ENCODE assay signal across 8 mouse cellular contexts in the genomic region with DNA sequence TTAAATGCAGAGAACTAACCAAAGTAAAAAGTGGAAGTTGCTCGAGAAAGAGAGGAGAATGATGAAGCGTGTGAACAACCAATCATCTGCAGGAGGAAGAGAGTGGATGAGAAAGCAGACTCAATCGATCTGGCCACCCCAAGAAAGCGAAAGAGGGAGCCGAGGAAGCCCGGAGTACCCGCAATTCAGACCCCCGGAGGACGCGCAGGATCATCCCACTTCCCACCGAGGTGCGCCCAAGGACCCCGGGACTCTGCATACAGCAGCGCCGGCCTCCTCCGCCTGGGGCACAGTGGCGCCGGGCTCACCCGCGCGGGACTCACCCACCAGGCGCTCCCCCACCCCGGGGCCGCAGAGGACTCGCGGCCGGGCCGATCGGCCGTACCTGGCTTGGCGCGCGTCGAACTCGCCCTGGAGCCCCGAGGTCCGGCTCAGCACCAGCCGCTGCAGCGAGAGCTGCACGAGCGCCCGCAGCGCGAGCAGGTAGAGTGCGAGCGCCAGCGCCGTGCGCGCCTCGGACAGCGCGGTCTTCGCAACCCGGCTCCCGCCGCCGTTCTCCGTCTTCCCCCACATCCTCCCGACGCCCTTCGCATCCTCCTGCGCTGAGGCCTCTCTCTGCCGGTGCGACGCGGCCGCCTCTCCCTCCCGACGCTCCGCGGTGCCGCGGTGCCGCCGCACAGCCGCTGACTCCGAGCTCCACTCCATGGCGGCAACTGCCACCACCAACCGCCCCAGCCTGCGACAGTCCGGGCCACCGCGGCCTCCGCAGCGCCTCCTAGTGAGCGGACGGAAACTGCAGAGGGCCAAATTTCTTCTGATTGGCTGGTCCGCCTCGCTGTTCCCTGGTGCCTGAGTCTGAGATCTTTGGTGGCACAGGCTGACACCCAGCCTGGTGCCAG. TPM values are rescaled to one million over a fixed set of nuclear protein-coding genes. Genes with fewer than 3 reads are reported as not detected.
DNase-seq lines count a peak whose midpoint lies in the region; ATAC-seq and TF ChIP-seq lines count a peak whose summit lies in the region.

A gene (minus strand): TSS at position 765 of the 899 bp plus-strand sequence.

- no peak for TF ChIP-seq EP300 in lung, postnatal 0 days (IDR thresholded peaks at IDR 0.05)

- 0 out of 2 replicates have a peak, but pooled peaks cover 3% of the 10 kb centered on the region for H3K4me1 ChIP-seq in hindbrain, embryonic 10.5 days (replicated peaks)
- no peaks in the 10 kb centered on the region for H3K4me1 ChIP-seq in lung, postnatal 0 days (ENCODE audit: insufficient read depth, low read depth, low read length)

- peak; percentile 97 for TF ChIP-seq CTCF in lung, postnatal 0 days (IDR thresholded peaks at IDR 0.05)

- peak within 1 kb of the TSS; percentile 95 for H3K27ac ChIP-seq in hindbrain, embryonic 10.5 days
- peak within 1 kb of the TSS; percentile 51 for H3K27ac ChIP-seq in lung, postnatal 0 days (ENCODE audit: low read length)

- WGBS in hindbrain, embryonic 10.5 days, result under 1% methylated on average over 90 of the region's 90 CpGs
- WGBS in lung, postnatal 0 days, result under 1% methylated on average over 68 of the region's 90 CpGs

- H3K9ac ChIP-seq in lung, postnatal 0 days (replicated peaks; ENCODE audit: low read depth), result peak within 1 kb of the TSS; percentile 61

- peaks cover 3% of the 10 kb centered on the region; the same call in 1 of the 2 replicates for H3K9me3 ChIP-seq in hindbrain, embryonic 10.5 days
- H3K9me3 ChIP-seq in lung, postnatal 0 days (ENCODE audit: low read length), result no peaks in the 10 kb centered on the region

- H3K36me3 ChIP-seq in hindbrain, embryonic 10.5 days, result peaks cover 22% of the 10 kb centered on the region
- no peaks in the 10 kb centered on the region for H3K36me3 ChIP-seq in lung, postnatal 0 days (ENCODE audit: insufficient read depth, low read length)

- H3K4me2 ChIP-seq in lung, postnatal 0 days (replicated peaks; ENCODE audit: low read depth, low read length), result peak within 1 kb of the TSS; percentile 75

- no peaks in the 10 kb centered on the region for H3K27me3 ChIP-seq in hindbrain, embryonic 10.5 days (ENCODE audit: insufficient read depth, poor library complexity, severe bottlenecking)
- no peaks in the 10 kb centered on the region for H3K27me3 ChIP-seq in lung, postnatal 0 days (replicated peaks; ENCODE audit: insufficient read depth, low read length)

- ATAC-seq in frontal cortex, adult (ENCODE audit: low TSS enrichment), result peak; percentile 92
- ATAC-seq in lung, postnatal 0 days, result peak; percentile 96

- peak within 1 kb of the TSS; percentile 86 for H3K4me3 ChIP-seq in hindbrain, embryonic 10.5 days
- H3K4me3 ChIP-seq in lung, postnatal 0 days (ENCODE audit: low read depth, low read length), result peak within 1 kb of the TSS; percentile 65

- DNase-seq in MEL-GATA-1-ER (ENCODE audit: extremely low read depth, low read depth), result peak; percentile 97
- DNase-seq in cerebellum, adult 8-10 months, result peak; percentile 100
- peak; percentile 95 for DNase-seq in hindbrain, embryonic 10.5 days (ENCODE audit: low spot score)
- DNase-seq in layer of hippocampus, adult 9-11 months, result peak; percentile 94
- peak; percentile 93 for DNase-seq in lung, postnatal 0 days (ENCODE audit: low spot score)
- peak; percentile 98 for DNase-seq in ovary, postnatal 14 days (ENCODE audit: low spot score)
- DNase-seq in thymus, postnatal 14 days, result peak; percentile 97

RNA-seq across cellular contexts. Expression of the gene that starts here (rescaled TPM):
- polyA plus RNA-seq in hindbrain, embryonic 10.5 days (2016; fragmentation: Nextera tagmentation; extraction: Ambion mirVana), result 12.8 and 16.1 TPM in 2 replicates
- polyA plus RNA-seq in lung, postnatal 0 days (2015; fragmentation: Nextera tagmentation; extraction: Ambion mirVana), result 3.2 TPM in 2 replicates

Comparison
In these comparisons a context has a peak if more than half of its experiments do, and no peak if none do; other contexts are left out.
1. Peak in every context shown above with its lines: DNase-seq, ATAC-seq, H3K4me3 ChIP-seq and H3K27ac ChIP-seq.